Mouse (Mus musculus) lung, adult 2 months (tissue): ENCODE results near the gene Slc25a42.

Experiments used
- CTCF ChIP-seq: fragments of 200-500 bp; IDR thresholded peaks from 2 replicates; pipeline ENCODE4 v1.5.1; 2011; ENCODE audit warnings: mild to moderate bottlenecking, low read length, control low read depth; ENCODE audit not compliant: insufficient read depth
- POLR2A ChIP-seq: fragments of 200-500 bp; IDR thresholded peaks from 2 replicates; pipeline ENCODE4 v1.6.1; 2011; ENCODE audit warnings: low read depth, mild to moderate bottlenecking, control low read depth, low read length, borderline replicate concordance; ENCODE audit errors: extremely low read depth

- TF ChIP-seq CTCF (no peak), POLR2A (no peak)
Measured at GRCm38 (mm10) chr8:70193238-70193637, 18.9 kb downstream of the Slc25a42 start.
